Mouse (Mus musculus) kidney, adult 9 months (tissue): ENCODE measurements around the gene Acox3.

Source experiments
- DNase-seq: peaks from one replicate; pipeline ENCODE4 v3.0.0; 2022

Acox3 gene

GRCm38 (mm10) chr5:35611900-35612299, 29.1 kb downstream of the Acox3 start:
- no peak for DNase-seq

- DNase-seq = no peak
Observed at GRCm38 (mm10) chr5:35612722-35613121, 29.9 kb downstream of the Acox3 start.

- no peak for DNase-seq
Observed at GRCm38 (mm10) chr5:35616943-35617342, 34.1 kb downstream of the Acox3 start.

GRCm38 (mm10) chr5:35621114-35621513, 38.3 kb downstream of the Acox3 start:
- DNase-seq = no peak

GRCm38 (mm10) chr5:35623831-35624230, 41.0 kb downstream of the Acox3 start:
- no peak for DNase-seq

GRCm38 (mm10) chr5:35624751-35625239, 42.0 kb downstream of the Acox3 start:
- DNase-seq = no peak

GRCm38 (mm10) chr5:35626408-35626807, 43.6 kb downstream of the Acox3 start:
- no peak for DNase-seq

GRCm38 (mm10) chr5:35627307-35627840, 44.5 kb downstream of the Acox3 start:
- no peak for DNase-seq

GRCm38 (mm10) chr5:35628685-35629084, 45.8 kb downstream of the Acox3 start:
- no peak for DNase-seq

GRCm38 (mm10) chr5:35629333-35629732, 46.5 kb downstream of the Acox3 start:
- no peak for DNase-seq

GRCm38 (mm10) chr5:35630706-35631105, 47.9 kb downstream of the Acox3 start:
- DNase-seq = no peak

- DNase-seq = no peak
Observed at GRCm38 (mm10) chr5:35631224-35631623, 48.4 kb downstream of the Acox3 start.

- no peak for DNase-seq
Observed at GRCm38 (mm10) chr5:35631755-35632154, 48.9 kb downstream of the Acox3 start.

GRCm38 (mm10) chr5:35632841-35633240, 50.0 kb downstream of the Acox3 start:
- no peak for DNase-seq

- DNase-seq = no peak
Observed at GRCm38 (mm10) chr5:35636016-35636415, 53.2 kb downstream of the Acox3 start.

- DNase-seq = no peak
Observed at GRCm38 (mm10) chr5:35641961-35642584, 59.2 kb downstream of the Acox3 start.

- no peak for DNase-seq
Observed at GRCm38 (mm10) chr5:35643401-35644048, 60.7 kb downstream of the Acox3 start.

GRCm38 (mm10) chr5:35644082-35644481, 61.2 kb downstream of the Acox3 start:
- no peak for DNase-seq

GRCm38 (mm10) chr5:35645938-35646493, 63.2 kb downstream of the Acox3 start:
- DNase-seq = no peak

- DNase-seq = no peak
Observed at GRCm38 (mm10) chr5:35646927-35647326, 64.1 kb downstream of the Acox3 start.

GRCm38 (mm10) chr5:35647562-35647961, 64.7 kb downstream of the Acox3 start:
- no peak for DNase-seq

GRCm38 (mm10) chr5:35648230-35648629, 65.4 kb downstream of the Acox3 start:
- no peak for DNase-seq

GRCm38 (mm10) chr5:35652319-35652718, 69.5 kb downstream of the Acox3 start:
- DNase-seq = no peak

GRCm38 (mm10) chr5:35652872-35653271, 70.0 kb downstream of the Acox3 start:
- no peak for DNase-seq
